Mouse (Mus musculus) layer of hippocampus, adult 8-10 months (tissue): ENCODE results near the gene Olfr726. TPM values are rescaled to one million over a fixed set of nuclear protein-coding genes. Genes with fewer than 3 reads are reported as not detected.

ENCODE experiments used
- DNase-seq, 2 experiments: peaks; one replicate each; pipeline ENCODE4 v3.0.0; 2022; ENCODE audit warnings: low spot score in 2 of 2
- total RNA-seq, 4 experiments: library from RNA; stranded (reverse); gene quantifications; 2 replicates each; pipeline ENCODE4 v1.2.4; 2022

The Olfr726 gene
- not detected for total RNA-seq

- no peak for DNase-seq
These were observed at the start of gene Olfr726 for GRCm38 (mm10) chr14:50090853-50091252. TSS of gene Olfr726 (minus strand) at chr14:50090953.

DNA sequence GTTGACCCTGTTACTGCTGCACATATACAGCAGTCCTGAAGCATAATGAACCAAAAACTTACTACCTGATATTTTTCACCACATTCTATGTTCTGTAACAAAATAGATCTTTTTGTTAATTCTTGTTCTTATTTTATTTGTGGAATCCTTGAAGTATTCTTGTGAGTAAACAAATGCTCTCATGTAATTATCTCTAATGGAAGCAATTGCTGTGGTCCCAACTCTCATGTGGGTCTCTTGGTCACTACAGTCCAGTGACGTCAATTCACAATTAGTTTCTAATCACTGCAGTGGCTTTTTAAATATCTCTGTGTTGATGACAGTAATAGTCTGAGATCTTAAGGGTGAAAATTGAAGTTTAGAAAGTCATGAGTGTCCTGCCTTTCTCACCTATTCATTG is 32.1 kb upstream of the Olfr726 start, which contains the start of gene Olfr727:
TSS of gene Olfr727 (plus strand) at position 301 of the 400 bp plus-strand sequence.
- DNase-seq, result no peak

DNA sequence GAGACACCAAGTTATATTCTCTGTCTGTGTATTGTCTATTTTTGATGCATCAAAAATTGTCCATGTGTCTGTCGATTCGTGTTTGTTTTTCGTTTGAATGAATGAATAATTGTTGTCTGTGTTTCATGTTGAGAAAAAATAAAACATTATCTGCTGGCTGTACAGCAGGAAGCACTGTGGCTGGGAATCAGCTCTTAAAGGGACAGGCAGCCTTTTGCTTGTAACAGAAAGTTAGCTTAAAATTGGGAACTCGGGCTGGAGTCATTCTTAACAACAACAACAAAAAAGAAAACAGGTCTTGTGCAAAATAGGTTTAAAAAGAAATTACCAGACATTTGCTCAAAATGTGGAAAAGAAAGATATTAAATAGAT is 28.0 kb downstream of the Olfr726 start:
- DNase-seq, result no peak

- peak in 1 of 2 experiments; percentile 24 for DNase-seq
These were observed 28.6 kb downstream of the Olfr726 start for GRCm38 (mm10) chr14:50061955-50062732.

- DNase-seq, result no peak
These were observed 29.2 kb downstream of the Olfr726 start for GRCm38 (mm10) chr14:50061590-50061954.

- DNase-seq, result no peak
These were observed 29.6 kb downstream of the Olfr726 start for GRCm38 (mm10) chr14:50061179-50061578.

DNA sequence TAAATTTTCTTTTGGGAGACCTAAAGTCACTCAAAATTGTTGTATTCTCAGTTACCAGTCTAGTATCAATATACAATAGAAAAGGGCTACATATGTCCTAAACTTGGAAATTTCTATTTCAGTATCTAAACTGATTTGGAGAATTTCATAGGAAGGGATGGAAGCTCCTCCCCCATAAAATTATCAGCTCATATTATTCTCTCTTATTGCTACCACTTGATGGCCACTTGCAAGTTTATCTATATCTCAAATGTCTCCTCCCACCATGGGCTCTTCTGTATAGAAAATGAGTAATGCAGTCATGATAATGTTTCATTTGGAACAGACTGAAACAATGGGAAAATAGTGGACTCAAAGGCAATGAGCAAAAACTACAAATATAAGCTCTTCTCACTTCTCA is 50.5 kb downstream of the Olfr726 start, which contains the start of gene Olfr725:
TSS of gene Olfr725 (minus strand) at position 101 of the 400 bp plus-strand sequence.
- no peak for DNase-seq

Other genes with a start within 250 kb of the Olfr726 start
- gene Olfr722, start 189.0 kb downstream of the Olfr726 start, total RNA-seq, result not detected
- gene Olfr723, start 159.2 kb downstream of the Olfr726 start, total RNA-seq, result not detected
- not detected for gene Olfr724, start 127.7 kb downstream of the Olfr726 start, total RNA-seq
- gene Olfr725, start 50.6 kb downstream of the Olfr726 start, total RNA-seq, result not detected
- gene Olfr727, start 32.2 kb upstream of the Olfr726 start, total RNA-seq, result not detected
- not detected for gene Olfr728, start 51.7 kb upstream of the Olfr726 start, total RNA-seq
- gene Olfr729, start 62.0 kb upstream of the Olfr726 start, total RNA-seq, result not detected
- gene Olfr730, start 97.2 kb upstream of the Olfr726 start, total RNA-seq, result not detected
- not detected for gene Olfr731, start 150.9 kb upstream of the Olfr726 start, total RNA-seq
- gene Olfr732, start 193.3 kb upstream of the Olfr726 start, total RNA-seq, result not detected
- not detected for gene Olfr733, start 210.6 kb upstream of the Olfr726 start, total RNA-seq
- gene Olfr734, start 235.8 kb upstream of the Olfr726 start, total RNA-seq, result not detected